Mouse (Mus musculus) heart, postnatal 36 days (tissue): ENCODE results near the gene Olfr561. TPM values are rescaled to one million over a fixed set of nuclear protein-coding genes. Genes with fewer than 3 reads are reported as not detected.

Experiments
- DNase-seq, 2 experiments: peaks; one replicate each; pipeline ENCODE4 v3.0.0; 2021 to 2022
- intact Hi-C: fragments of 180-260 bp; cut with DNase I; formaldehyde crosslinking; loops from one replicate; pipeline ENCODE4 v1.15.1; 2025
- total RNA-seq, 2 experiments: library from RNA; stranded (reverse); gene quantifications; 2 replicates each; pipeline ENCODE4 v1.2.3; 2021

Olfr561 gene
- total RNA-seq = not detected

GRCm38 (mm10) chr7:102770921-102771320 lies at the start of gene Olfr561:
Olfr561 (plus strand) TSS chr7:102771221.
- intact Hi-C loops = no loop called here
- no peak for DNase-seq

DNA sequence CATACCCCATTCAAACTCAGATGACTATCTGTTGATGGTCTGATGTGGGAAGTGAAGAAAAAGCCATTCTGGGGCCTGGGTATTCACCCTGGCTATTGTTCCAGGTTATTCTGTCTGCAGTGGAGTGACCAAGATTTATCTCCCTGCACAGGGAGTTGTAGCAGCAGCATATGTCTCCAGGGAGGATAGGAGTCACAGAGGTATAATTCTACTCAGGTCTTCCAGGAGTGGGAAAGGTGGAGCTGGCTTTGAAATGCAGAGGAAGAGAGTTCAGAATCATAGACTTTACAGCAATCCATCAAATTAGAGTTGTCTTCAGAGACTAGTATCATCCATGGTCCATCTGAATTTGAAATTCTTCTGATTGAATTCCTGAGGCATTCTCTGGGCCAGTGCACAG lies 43.6 kb upstream of the Olfr561 start, which contains the start of gene Olfr559:
Gene Olfr559 (minus strand): TSS at position 101 of the 400 bp plus-strand sequence.
- intact Hi-C loops = no loop called here

DNA sequence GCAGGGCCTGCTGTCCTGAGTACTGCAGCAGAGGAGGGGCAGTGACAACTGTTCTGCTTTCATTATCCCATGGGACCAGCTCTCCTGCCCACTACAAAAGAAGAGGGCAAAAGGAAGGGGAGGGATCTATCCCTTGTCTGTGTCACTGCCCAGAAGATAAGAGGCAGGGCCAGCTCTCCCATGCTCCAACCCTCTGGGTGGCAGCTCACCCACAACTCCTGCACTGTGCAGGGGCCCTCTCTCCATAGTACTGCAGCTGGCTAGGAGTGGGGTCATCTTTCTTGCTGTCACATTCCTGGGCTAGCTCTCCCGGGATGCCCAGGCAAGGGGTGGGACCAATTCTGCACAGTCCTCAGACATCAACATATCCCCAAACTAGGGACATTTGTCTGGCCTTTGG lies 37.2 kb upstream of the Olfr561 start:
- no peak for DNase-seq
- intact Hi-C loops = no loop called here

More for the DNA sequence above, 43.6 kb upstream of the Olfr561 start, which contains the start of gene Olfr559:
- DNase-seq = no peak

- no peak for DNase-seq
- intact Hi-C loops = no loop called here
These were observed 33.3 kb upstream of the Olfr561 start for GRCm38 (mm10) chr7:102737705-102738104.

- DNase-seq = peak in 1 of 2 experiments; percentile 6
- intact Hi-C loops = loop anchor here (2.0 to 10.0 kb wide), 3 partner anchors 87 to 239 kb away; partner anchors contain the start of genes Olfr556 and Olfr571
These were observed 18.9 kb upstream of the Olfr561 start for GRCm38 (mm10) chr7:102752086-102752485.

DNA sequence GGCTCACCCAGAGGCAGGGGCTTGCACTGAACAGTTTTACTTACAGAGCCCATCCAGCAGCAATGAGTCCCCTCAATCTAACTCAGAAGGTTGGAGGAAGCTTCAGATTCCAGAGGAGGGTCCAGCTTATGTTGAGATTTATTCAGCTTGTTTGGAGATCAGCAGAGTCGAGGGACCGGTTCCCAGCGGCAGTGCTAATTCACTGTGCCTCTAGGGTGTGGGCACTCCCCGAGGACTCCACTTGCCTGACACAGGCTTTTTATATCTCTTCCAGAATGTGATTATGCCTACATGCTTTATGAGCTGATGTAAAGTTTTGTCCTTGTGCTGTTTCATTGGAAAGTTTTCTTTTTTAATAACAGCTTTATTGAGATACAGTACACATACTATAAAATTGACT lies 11.8 kb upstream of the Olfr561 start, which contains the start of the genes Olfr560 and Olfr78:
Gene Olfr560 (minus strand): TSS at position 101 of the 400 bp plus-strand sequence.
Gene Olfr78 (minus strand): TSS at position 206 of the 400 bp plus-strand sequence.
- DNase-seq = no peak
- intact Hi-C loops = loop anchor here (10.0 kb wide), 1 partner anchor 156 kb away; the partner anchor contains the start of gene Olfr571

- no peak for DNase-seq
- intact Hi-C loops = no loop called here
These were observed 32.2 kb downstream of the Olfr561 start, which contains the start of gene Olfr564 for GRCm38 (mm10) chr7:102803180-102803579. Olfr564 (plus strand) TSS chr7:102803480.

Other genes with a start within 250 kb of the Olfr561 start
- not detected for gene Olfr547, start 236.5 kb upstream of the Olfr561 start, total RNA-seq
- not detected for gene Olfr548-ps1, start 230.3 kb upstream of the Olfr561 start, total RNA-seq
- gene Olfr549, start 221.4 kb upstream of the Olfr561 start, total RNA-seq = not detected
- gene Trim21, start 205.7 kb upstream of the Olfr561 start, total RNA-seq = 1 to 10 TPM; 5.2 to 7.0 TPM
- gene Olfr550, start 199.8 kb upstream of the Olfr561 start, total RNA-seq = under 1 TPM in 1 of 2 experiments, not detected in 1; 0.08 TPM
- not detected for gene Olfr551, start 179.3 kb upstream of the Olfr561 start, total RNA-seq
- under 1 TPM; 0.14 TPM for gene Olfr552, start 173.5 kb upstream of the Olfr561 start, total RNA-seq
- not detected for gene Olfr553, start 153.0 kb upstream of the Olfr561 start, total RNA-seq
- not detected for gene Olfr554, start 132.8 kb upstream of the Olfr561 start, total RNA-seq
- not detected for gene Olfr555, start 112.4 kb upstream of the Olfr561 start, total RNA-seq
- gene Olfr556, start 106.3 kb upstream of the Olfr561 start, total RNA-seq = not detected
- gene Trim68, start 83.9 kb upstream of the Olfr561 start, total RNA-seq = 1 to 10 TPM; 7.7 to 8.4 TPM
- gene Olfr557, start 75.3 kb upstream of the Olfr561 start, total RNA-seq = not detected
- gene Olfr558, start 69.0 kb upstream of the Olfr561 start, total RNA-seq = 1 to 10 TPM; 2.5 to 3.0 TPM
- not detected for gene Olfr33, start 52.2 kb upstream of the Olfr561 start, total RNA-seq
- gene Olfr559, start 43.7 kb upstream of the Olfr561 start, total RNA-seq = not detected
- gene Olfr560, start 11.9 kb upstream of the Olfr561 start, total RNA-seq = not detected
- under 1 TPM; 0.28 to 0.68 TPM for gene Olfr78, start 11.8 kb upstream of the Olfr561 start, total RNA-seq
- gene Olfr564, start 32.3 kb downstream of the Olfr561 start, total RNA-seq = not detected
- gene Olfr566, start 87.5 kb downstream of the Olfr561 start, total RNA-seq = not detected
- not detected for gene Olfr568, start 105.9 kb downstream of the Olfr561 start, total RNA-seq
- gene Olfr569, start 119.7 kb downstream of the Olfr561 start, total RNA-seq = not detected
- gene Olfr570, start 123.4 kb downstream of the Olfr561 start, total RNA-seq = not detected
- not detected for gene Olfr571, start 146.3 kb downstream of the Olfr561 start, total RNA-seq
- gene Olfr572, start 153.2 kb downstream of the Olfr561 start, total RNA-seq = not detected
- gene Olfr573-ps1, start 171.4 kb downstream of the Olfr561 start, total RNA-seq = not detected
- gene Olfr574, start 177.2 kb downstream of the Olfr561 start, total RNA-seq = not detected
- gene Olfr575, start 187.6 kb downstream of the Olfr561 start, total RNA-seq = not detected
- gene Olfr576, start 191.4 kb downstream of the Olfr561 start, total RNA-seq = not detected
- not detected for gene Olfr577, start 204.7 kb downstream of the Olfr561 start, total RNA-seq
- not detected for gene Olfr578, start 218.1 kb downstream of the Olfr561 start, total RNA-seq